Mouse (Mus musculus): ENCODE data around the gene Pnkp.

DNA sequence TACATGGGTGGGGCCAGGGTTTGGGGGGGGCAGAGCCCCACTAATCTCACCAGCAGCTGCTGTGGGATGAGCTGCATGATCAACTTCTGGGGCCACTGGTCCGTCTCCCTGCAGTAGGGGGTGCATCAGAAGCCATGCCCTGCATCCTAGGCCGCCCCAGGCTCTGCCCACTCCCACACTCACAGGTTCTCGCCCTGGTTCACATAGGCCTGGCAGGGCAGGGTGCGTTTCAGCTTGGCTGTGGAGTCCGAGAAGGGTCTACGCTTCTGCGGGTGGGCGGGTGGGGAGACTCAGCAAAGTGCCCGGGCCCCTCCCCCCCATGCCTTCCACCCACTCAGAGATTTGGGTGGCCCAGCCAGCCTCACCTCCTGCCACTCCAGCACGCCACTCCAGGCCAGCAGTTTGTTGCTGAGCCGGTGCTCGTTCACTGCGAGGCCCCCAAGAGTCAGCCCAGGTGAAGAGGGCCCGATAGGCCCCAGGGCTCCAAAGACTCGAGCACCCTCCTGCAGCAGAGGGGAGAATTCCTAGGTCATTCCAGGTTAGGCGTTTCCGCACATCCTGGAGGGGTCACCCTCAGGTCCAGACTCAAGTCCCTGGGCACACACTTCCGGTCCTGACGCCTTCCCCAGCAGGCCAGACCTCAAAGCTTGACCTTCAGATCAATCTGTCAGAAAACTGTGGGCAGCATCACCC lies 10.2 kb downstream of the Pnkp start:
- TF ChIP-seq GATA1 (IDR thresholded peaks at IDR 0.05; ENCODE audit: borderline replicate concordance, low read length) = no peak
- no peak for TF ChIP-seq FLI1 (IDR thresholded peaks at IDR 0.05; ENCODE audit: low read length)
